Mouse (Mus musculus): ENCODE results near the gene Usp54. TPM values are rescaled to one million over a fixed set of nuclear protein-coding genes. Genes with fewer than 3 reads are reported as not detected.

Usp54 gene
- polyA plus RNA-seq, 1 experiment from 2014 or later = 21.0 TPM

DNA sequence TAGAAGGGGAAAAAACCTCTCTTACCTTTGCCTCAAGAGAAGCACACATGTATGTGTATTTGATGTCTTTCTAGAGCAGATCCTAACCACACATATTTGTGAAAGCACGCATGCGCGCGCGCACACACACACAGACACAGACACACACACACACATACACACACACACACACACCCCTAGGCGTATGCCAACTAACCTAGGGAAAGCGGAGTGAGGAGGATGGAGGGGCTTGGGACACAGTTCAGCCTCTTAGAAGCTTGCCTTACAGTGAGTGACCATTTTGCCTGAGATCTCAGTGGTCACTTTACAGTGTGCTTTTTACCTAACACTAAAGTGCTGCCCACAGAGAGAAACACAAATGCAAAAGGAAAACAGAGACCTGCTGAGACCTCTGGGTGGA, 18.8 kb upstream of the Usp54 start:
- no peaks in the 10 kb centered on the region for H3K9me3 ChIP-seq (ENCODE audit: control insufficient read depth, low read length)
- H3K4me2 ChIP-seq (ENCODE audit: low read depth, low read length, severe bottlenecking) = no peak overlapping the region
- H3K27me3 ChIP-seq (ENCODE audit: control insufficient read depth, insufficient read depth, low read length) = peaks cover 2% of the 10 kb centered on the region; the same call in 1 of the 2 replicates
- ATAC-seq (replicated peaks; ENCODE audit: low FRiP score) (no peak), DNase-seq (ENCODE audit: low spot score) (no peak)
- H3K9ac ChIP-seq (ENCODE audit: low read length) = no peak overlapping the region
- no peaks in the 10 kb centered on the region for H3K36me3 ChIP-seq (ENCODE audit: control insufficient read depth, insufficient read depth, low read length)
- no peak overlapping the region for H3K4me3 ChIP-seq (ENCODE audit: low read depth, low read length)
- 98% methylated on average over 7 of the region's 7 CpGs for WGBS
- peaks cover 6% of the 10 kb centered on the region for H3K4me1 ChIP-seq (replicated peaks; ENCODE audit: control insufficient read depth, insufficient read depth, low read length)
- no peak overlapping the region for H3K27ac ChIP-seq (ENCODE audit: low read depth, low read length)

GRCm38 (mm10) chr14:20658902-20659301, 18.0 kb upstream of the Usp54 start:
- DNase-seq (ENCODE audit: low spot score) (no peak), ATAC-seq (replicated peaks; ENCODE audit: low FRiP score) (no peak)
- Histone ChIP-seq H3K4me3 (ENCODE audit: low read depth, low read length) (no peak overlapping the region), H3K9ac (ENCODE audit: low read length) (no peak overlapping the region), H3K27ac (ENCODE audit: low read depth, low read length) (no peak overlapping the region), H3K4me1 (replicated peaks; ENCODE audit: control insufficient read depth, insufficient read depth, low read length) (peaks cover 6% of the 10 kb centered on the region), H3K9me3 (ENCODE audit: control insufficient read depth, low read length) (no peaks in the 10 kb centered on the region), H3K4me2 (ENCODE audit: low read depth, low read length, severe bottlenecking) (no peak overlapping the region), H3K27me3 (ENCODE audit: control insufficient read depth, insufficient read depth, low read length) (peaks cover 2% of the 10 kb centered on the region; the same call in 1 of the 2 replicates), H3K36me3 (ENCODE audit: control insufficient read depth, insufficient read depth, low read length) (no peaks in the 10 kb centered on the region)
- WGBS = 88% methylated on average over 6 of the region's 6 CpGs

DNA sequence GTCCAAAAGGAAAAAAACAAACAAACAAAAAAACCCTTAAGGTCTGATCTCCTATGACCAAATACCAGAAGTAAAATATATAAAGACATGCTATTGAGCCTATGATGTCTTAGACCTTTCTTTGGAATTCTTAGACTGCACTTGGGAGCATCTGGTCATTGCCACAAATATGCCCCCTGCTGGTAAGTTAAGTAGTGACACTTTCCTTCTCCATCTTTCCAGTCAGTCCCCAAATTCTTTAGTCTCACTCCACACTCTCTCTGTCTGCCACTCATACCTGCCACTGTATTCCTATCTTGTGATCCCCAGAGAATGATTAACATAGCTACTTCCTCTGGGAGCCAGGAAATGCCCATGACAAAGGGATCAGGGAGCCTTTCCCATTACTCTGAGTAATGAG, 17.5 kb upstream of the Usp54 start:
- H3K4me1 ChIP-seq (replicated peaks; ENCODE audit: control insufficient read depth, insufficient read depth, low read length) = peaks cover 6% of the 10 kb centered on the region
- ATAC-seq (replicated peaks; ENCODE audit: low FRiP score) (no peak), DNase-seq (ENCODE audit: low spot score) (no peak)
- H3K36me3 ChIP-seq (ENCODE audit: control insufficient read depth, insufficient read depth, low read length) = no peaks in the 10 kb centered on the region
- H3K27me3 ChIP-seq (ENCODE audit: control insufficient read depth, insufficient read depth, low read length) = peaks cover 2% of the 10 kb centered on the region; the same call in 1 of the 2 replicates
- no peak overlapping the region for H3K4me2 ChIP-seq (ENCODE audit: low read depth, low read length, severe bottlenecking)
- no peak overlapping the region for H3K9ac ChIP-seq (ENCODE audit: low read length)
- H3K4me3 ChIP-seq (ENCODE audit: low read depth, low read length) = no peak overlapping the region
- no peaks in the 10 kb centered on the region for H3K9me3 ChIP-seq (ENCODE audit: control insufficient read depth, low read length)
- no peak overlapping the region for H3K27ac ChIP-seq (ENCODE audit: low read depth, low read length)

- WGBS = 38% methylated on average over 11 of the region's 11 CpGs
- ATAC-seq (replicated peaks; ENCODE audit: low FRiP score) (no peak), DNase-seq (ENCODE audit: low spot score) (no peak)
- Histone ChIP-seq H3K27me3 (ENCODE audit: control insufficient read depth, insufficient read depth, low read length) (no peaks in the 10 kb centered on the region), H3K4me1 (replicated peaks; ENCODE audit: control insufficient read depth, insufficient read depth, low read length) (no peaks in the 10 kb centered on the region; the same call in 1 of the 2 replicates), H3K4me3 (ENCODE audit: low read depth, low read length) (no peak within 1 kb of the TSS), H3K27ac (ENCODE audit: low read depth, low read length) (no peak within 1 kb of the TSS), H3K36me3 (ENCODE audit: control insufficient read depth, insufficient read depth, low read length) (no peaks in the 10 kb centered on the region), H3K9me3 (ENCODE audit: control insufficient read depth, low read length) (no peaks in the 10 kb centered on the region), H3K4me2 (ENCODE audit: low read depth, low read length, severe bottlenecking) (no peak within 1 kb of the TSS), H3K9ac (ENCODE audit: low read length) (no peak within 1 kb of the TSS)
These were observed 15.5 kb upstream of the Usp54 start, which contains the start of gene Myoz1 for GRCm38 (mm10) chr14:20656361-20656760. Gene Myoz1 (minus strand): TSS chr14:20656540.

GRCm38 (mm10) chr14:20655731-20656130, 14.9 kb upstream of the Usp54 start:
- no peaks in the 10 kb centered on the region for H3K36me3 ChIP-seq (ENCODE audit: control insufficient read depth, insufficient read depth, low read length)
- WGBS = 80% methylated on average over 9 of the region's 9 CpGs
- no peaks in the 10 kb centered on the region; the same call in 1 of the 2 replicates for H3K4me1 ChIP-seq (replicated peaks; ENCODE audit: control insufficient read depth, insufficient read depth, low read length)
- H3K9ac ChIP-seq (ENCODE audit: low read length) = no peak overlapping the region
- no peak for ATAC-seq (replicated peaks; ENCODE audit: low FRiP score)
- H3K27ac ChIP-seq (ENCODE audit: low read depth, low read length) = no peak overlapping the region
- no peaks in the 10 kb centered on the region for H3K9me3 ChIP-seq (ENCODE audit: control insufficient read depth, low read length)
- no peaks in the 10 kb centered on the region for H3K27me3 ChIP-seq (ENCODE audit: control insufficient read depth, insufficient read depth, low read length)
- H3K4me2 ChIP-seq (ENCODE audit: low read depth, low read length, severe bottlenecking) = no peak overlapping the region
- no peak overlapping the region for H3K4me3 ChIP-seq (ENCODE audit: low read depth, low read length)
- no peak for DNase-seq (ENCODE audit: low spot score)

DNA sequence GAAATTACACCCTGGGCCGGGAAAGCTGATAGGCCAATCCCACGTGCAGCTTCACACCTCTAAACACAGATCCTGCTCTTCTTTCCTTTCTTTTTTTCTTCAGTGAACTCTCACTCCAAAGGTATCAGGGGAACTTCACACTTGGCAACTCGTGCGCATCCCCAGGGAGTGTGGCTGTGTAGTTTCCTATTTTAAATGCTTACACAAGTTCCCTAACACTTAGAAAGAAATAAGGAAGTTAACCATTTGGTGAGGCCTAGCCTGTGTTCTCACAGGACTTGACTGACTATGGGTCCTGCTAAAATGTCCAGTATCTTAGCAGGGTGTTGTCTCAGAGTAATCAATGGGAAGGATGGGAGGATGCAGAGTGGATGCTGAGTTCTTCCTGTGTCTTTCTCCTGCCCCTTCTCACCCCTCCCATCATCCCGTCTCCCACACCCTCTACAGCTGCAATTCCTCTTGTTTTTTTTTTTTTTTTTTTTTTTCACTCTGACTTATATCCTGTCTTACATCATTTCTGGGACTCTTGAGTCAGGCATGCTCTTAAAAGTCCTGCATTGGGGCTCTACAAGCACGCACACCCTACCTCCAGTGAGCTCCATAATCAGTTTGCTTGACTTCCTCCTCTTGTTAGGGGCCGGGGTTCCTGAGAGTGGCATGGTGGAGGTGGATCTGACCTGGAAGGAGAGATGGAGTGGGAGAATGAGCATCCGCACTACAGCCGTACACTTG, 14.0 kb upstream of the Usp54 start:
- 85% methylated on average over 9 of the region's 9 CpGs for WGBS
- ATAC-seq (replicated peaks; ENCODE audit: low FRiP score) (no peak), DNase-seq (ENCODE audit: low spot score) (no peak)
- Histone ChIP-seq H3K4me1 (replicated peaks; ENCODE audit: control insufficient read depth, insufficient read depth, low read length) (no peaks in the 10 kb centered on the region), H3K27ac (ENCODE audit: low read depth, low read length) (no peak overlapping the region), H3K36me3 (ENCODE audit: control insufficient read depth, insufficient read depth, low read length) (no peaks in the 10 kb centered on the region), H3K9me3 (ENCODE audit: control insufficient read depth, low read length) (no peaks in the 10 kb centered on the region), H3K9ac (ENCODE audit: low read length) (no peak overlapping the region), H3K4me3 (ENCODE audit: low read depth, low read length) (no peak overlapping the region), H3K4me2 (ENCODE audit: low read depth, low read length, severe bottlenecking) (no peak overlapping the region), H3K27me3 (ENCODE audit: control insufficient read depth, insufficient read depth, low read length) (no peaks in the 10 kb centered on the region)

DNA sequence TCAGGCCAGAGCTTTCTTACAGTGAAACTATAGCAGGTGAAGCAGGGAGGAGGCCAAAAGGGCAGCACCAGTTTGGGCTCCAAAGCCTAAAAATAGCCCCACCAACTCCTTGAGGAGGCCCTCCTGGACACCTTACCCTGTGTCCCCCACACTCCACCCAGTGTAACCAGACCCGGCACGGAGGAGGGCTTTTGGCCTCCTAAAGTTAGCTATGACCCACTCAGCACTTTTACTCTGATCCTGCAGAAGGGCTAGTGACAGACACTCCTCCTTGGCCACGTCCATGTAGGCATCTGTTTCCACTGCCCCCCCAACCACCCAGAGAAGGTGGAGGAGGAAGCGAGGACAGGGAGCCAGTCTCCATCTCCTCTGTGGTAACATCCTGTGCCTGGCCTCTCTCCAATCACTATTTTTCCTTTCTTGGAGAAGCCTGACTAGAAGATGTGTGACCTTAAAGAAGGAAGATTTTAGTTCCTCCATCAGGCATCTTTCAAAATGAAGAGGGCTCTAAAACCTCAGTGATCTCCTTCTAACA, 10.9 kb upstream of the Usp54 start:
- Histone ChIP-seq H3K36me3 (ENCODE audit: control insufficient read depth, insufficient read depth, low read length) (no peaks in the 10 kb centered on the region), H3K4me3 (ENCODE audit: low read depth, low read length) (no peak overlapping the region), H3K4me1 (replicated peaks; ENCODE audit: control insufficient read depth, insufficient read depth, low read length) (no peaks in the 10 kb centered on the region), H3K27ac (ENCODE audit: low read depth, low read length) (no peak overlapping the region), H3K9ac (ENCODE audit: low read length) (no peak overlapping the region), H3K9me3 (ENCODE audit: control insufficient read depth, low read length) (no peaks in the 10 kb centered on the region), H3K27me3 (ENCODE audit: control insufficient read depth, insufficient read depth, low read length) (no peaks in the 10 kb centered on the region), H3K4me2 (ENCODE audit: low read depth, low read length, severe bottlenecking) (no peak overlapping the region)
- ATAC-seq (replicated peaks; ENCODE audit: low FRiP score) = no peak
- WGBS = 75% methylated on average over 4 of the region's 4 CpGs
- DNase-seq (ENCODE audit: low spot score) = no peak

DNA sequence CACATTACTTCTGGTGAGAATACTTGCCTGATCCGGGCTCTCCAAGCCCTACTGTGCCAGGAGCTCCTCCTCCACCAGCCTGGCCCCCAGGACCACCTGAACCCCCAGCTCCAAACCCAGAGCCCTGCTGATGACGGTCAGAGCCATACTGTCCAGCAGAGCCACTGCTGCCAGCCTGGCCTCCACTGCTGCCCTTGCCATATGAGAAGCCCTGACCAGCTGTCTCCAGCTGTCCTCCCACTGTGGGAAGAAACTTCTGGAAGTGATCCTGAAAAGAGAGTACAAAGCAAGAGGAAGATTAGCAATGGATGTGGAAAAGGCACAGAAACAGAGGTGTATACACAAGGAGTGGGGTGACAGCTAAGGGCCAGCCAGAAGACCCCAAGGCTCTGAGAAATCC, 10.1 kb upstream of the Usp54 start:
- 82% methylated on average over 2 of the region's 2 CpGs for whole genome bisulfite sequencing
- Histone ChIP-seq H3K27me3 (ENCODE audit: control insufficient read depth, insufficient read depth, low read length) (no peaks in the 10 kb centered on the region), H3K4me2 (ENCODE audit: low read depth, low read length, severe bottlenecking) (no peak overlapping the region), H3K36me3 (ENCODE audit: control insufficient read depth, insufficient read depth, low read length) (no peaks in the 10 kb centered on the region), H3K27ac (ENCODE audit: low read depth, low read length) (no peak overlapping the region), H3K9me3 (ENCODE audit: control insufficient read depth, low read length) (no peaks in the 10 kb centered on the region), H3K4me3 (ENCODE audit: low read depth, low read length) (no peak overlapping the region), H3K9ac (ENCODE audit: low read length) (no peak overlapping the region), H3K4me1 (replicated peaks; ENCODE audit: control insufficient read depth, insufficient read depth, low read length) (no peaks in the 10 kb centered on the region)
- ATAC-seq (replicated peaks; ENCODE audit: low FRiP score) (no peak), DNase-seq (ENCODE audit: low spot score) (no peak)

- Histone ChIP-seq H3K4me1 (replicated peaks; ENCODE audit: control insufficient read depth, insufficient read depth, low read length) (no peaks in the 10 kb centered on the region), H3K36me3 (ENCODE audit: control insufficient read depth, insufficient read depth, low read length) (no peaks in the 10 kb centered on the region), H3K4me3 (ENCODE audit: low read depth, low read length) (no peak overlapping the region), H3K9me3 (ENCODE audit: control insufficient read depth, low read length) (no peaks in the 10 kb centered on the region), H3K27me3 (ENCODE audit: control insufficient read depth, insufficient read depth, low read length) (no peaks in the 10 kb centered on the region), H3K27ac (ENCODE audit: low read depth, low read length) (no peak overlapping the region), H3K4me2 (ENCODE audit: low read depth, low read length, severe bottlenecking) (no peak overlapping the region), H3K9ac (ENCODE audit: low read length) (no peak overlapping the region)
- DNase-seq (ENCODE audit: low spot score) (no peak), ATAC-seq (replicated peaks; ENCODE audit: low FRiP score) (no peak)
These were observed 5.5 kb upstream of the Usp54 start for GRCm38 (mm10) chr14:20646381-20646780.
